Mouse (Mus musculus): ENCODE measurements around the gene Spns2.
"Not testable (repeated sequence)": the region's sequence is repeated elsewhere in the genome, so short reads cannot be mapped to it uniquely, and the experiment has no call there.

Spns2 gene

DNA sequence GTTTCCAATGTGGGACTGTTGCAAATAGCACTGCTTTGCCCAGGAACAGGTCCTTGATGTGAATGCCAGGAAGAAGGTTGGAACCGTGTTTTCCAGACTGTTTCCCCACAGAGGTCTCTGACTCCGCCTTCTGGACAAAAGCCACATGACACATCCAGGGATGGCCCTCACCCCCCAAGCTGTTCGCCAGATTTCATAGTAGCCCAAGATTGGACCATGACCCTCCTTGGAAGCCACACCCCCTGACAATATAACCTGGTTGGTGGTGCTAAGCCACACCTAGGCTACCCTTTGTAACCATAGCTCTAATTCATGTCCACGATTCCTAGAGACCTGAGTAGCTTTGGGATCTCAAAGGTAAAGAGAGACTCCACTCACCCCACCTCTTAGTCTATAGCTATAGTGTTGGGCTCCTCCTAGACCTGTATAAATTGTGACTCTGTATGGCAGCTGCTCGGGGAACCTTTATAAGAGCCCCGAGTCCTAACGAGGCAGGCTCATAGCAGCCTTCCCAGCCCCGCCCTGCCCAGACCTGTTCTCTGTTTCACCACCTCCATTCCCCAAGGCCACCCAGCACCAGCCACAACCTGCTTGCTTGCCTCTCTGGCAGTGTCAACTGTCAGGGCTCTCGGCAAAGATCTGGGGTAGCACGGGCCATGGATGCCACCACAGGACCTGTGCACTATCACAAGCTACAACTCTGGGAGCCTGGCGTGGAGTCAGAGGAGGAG lies 54.6 kb downstream of the Spns2 start, which contains the start of gene Ggt6:
Gene Ggt6 (plus strand): TSS at position 564 of the 731 bp plus-strand sequence.
- peak; percentile 95 for DNase-seq

DNA sequence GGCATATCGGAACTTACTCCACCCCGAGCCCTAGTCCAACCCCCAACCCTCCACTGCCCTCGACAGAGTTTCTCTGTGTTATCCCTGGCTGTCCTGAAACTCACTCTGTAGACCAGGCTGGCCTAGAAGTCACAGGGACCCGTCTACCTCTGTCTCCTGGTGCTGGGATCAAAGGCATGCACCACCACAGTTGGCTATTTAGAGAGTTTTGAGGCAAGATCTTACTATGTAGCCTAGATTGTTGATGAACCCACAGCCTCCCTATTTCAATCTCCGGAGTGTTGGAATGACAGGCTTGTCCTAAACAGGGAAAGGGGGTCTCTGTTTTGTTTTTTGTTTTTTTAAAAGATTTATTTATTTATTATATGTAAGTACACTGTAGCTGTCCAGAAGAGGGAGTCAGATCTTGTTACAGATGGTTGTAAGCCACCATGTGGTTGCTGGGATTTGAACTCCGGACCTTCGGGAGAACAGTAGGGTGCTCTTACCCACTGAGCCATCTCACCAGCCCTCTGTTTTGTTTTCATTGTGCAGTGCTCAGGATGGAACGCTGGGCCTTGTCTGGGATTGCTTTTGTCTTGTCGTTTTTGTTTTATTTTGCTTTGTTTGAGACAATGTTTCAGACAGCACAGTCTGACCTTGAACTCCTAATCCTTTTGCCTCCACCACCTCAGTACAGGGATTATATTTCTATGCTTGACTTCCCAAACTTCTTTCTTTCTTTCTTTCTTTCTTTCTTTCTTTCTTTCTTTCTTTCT lies 59.2 kb downstream of the Spns2 start:
- DNase-seq: not testable (repeated sequence)

DNA sequence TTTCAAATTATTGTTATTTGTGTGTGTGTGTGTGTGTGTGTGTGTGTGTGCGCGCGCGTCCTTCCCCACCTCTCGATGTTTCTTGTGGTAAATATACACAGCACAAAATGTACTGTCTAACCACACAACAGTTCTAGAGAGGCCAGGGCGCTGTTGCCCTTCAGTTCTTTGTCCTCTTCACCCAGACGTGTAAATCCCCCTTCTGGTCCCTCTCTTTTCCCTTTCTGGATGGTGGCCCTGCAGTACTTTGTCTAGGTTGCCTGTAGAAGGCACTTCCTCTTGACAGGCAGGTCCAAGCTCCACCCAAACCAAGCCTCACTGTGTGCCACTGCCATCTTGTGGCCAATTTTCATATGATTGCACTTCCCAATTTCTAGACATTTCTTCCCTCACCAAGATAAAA lies 60.4 kb downstream of the Spns2 start:
- peak; percentile 90 for DNase-seq

- peak; percentile 94 for DNase-seq
These were observed 61.0 kb downstream of the Spns2 start for GRCm38 (mm10) chr11:72428694-72429093.

- DNase-seq: no peak
These were observed 62.8 kb downstream of the Spns2 start for GRCm38 (mm10) chr11:72426884-72427283.

- no peak for DNase-seq
These were observed 64.5 kb downstream of the Spns2 start for GRCm38 (mm10) chr11:72425201-72425600.

DNA sequence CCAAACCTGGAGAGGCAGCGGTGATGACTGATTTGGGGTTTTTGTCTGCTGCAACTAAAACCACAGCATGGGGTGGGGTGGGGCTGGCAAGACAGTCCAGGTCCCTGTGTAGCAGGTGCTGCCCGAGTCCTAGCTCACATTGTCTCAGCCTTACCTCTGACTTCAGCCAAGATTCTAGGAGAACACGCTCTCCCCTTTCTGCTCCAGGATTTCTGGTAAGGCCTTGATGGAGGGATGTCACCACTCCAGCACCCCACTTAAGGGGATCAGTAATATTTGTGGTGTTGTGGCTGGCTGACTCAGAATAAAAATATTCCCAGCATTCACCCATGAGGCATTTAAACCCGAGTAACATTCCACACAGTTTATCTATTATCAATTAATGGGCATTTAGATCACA lies 66.0 kb downstream of the Spns2 start:
- DNase-seq: no peak

DNA sequence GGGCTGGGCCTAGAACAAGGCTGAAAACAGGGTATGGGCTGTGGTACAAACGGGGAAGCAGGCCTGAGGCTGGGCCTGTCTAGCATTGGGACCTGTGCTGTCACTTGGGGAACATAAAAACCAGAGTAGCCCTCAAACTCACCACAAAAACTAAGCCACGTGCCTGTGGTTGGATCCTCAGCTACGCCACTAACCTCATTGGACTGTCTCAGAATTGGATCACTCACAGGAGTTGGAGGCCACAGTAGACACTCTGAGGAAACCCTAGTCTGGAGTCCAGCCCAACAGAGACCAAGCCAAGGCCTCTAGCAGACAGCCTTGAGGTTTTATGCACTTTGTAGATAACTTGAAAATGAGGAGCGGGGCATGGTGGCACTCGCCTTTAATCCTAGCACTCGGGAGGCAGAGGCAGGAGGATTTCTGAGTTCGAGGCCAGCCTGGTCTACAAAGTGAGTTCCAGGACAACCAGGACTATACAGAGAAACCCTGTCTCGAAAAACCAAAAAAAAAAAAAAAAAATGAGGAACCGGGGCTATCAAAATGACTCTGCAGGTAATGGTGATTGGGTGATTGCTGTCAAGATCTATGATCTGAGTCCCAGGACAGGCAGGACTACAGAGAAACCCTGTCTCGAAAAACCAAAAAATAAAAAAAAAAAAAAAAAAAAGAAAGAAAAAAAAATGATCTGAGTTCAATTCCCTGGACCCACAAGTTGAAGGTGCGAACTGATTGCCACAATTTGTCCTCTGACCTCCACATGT lies 68.0 kb downstream of the Spns2 start:
- DNase-seq: no peak

- no peak for DNase-seq
These were observed 69.1 kb downstream of the Spns2 start for GRCm38 (mm10) chr11:72420460-72421122.

- no peak for DNase-seq
These were observed 70.7 kb downstream of the Spns2 start for GRCm38 (mm10) chr11:72419006-72419405.

- DNase-seq: peak; percentile 73
These were observed 71.5 kb downstream of the Spns2 start for GRCm38 (mm10) chr11:72418227-72418626.

- DNase-seq: no peak
These were observed 72.3 kb downstream of the Spns2 start for GRCm38 (mm10) chr11:72417376-72417775.

- DNase-seq: no peak
These were observed 73.0 kb downstream of the Spns2 start for GRCm38 (mm10) chr11:72416666-72417065.

GRCm38 (mm10) chr11:72415155-72415554 lies 74.5 kb downstream of the Spns2 start:
- DNase-seq: no peak

GRCm38 (mm10) chr11:72413601-72414190 lies 76.0 kb downstream of the Spns2 start:
- DNase-seq: no peak

DNA sequence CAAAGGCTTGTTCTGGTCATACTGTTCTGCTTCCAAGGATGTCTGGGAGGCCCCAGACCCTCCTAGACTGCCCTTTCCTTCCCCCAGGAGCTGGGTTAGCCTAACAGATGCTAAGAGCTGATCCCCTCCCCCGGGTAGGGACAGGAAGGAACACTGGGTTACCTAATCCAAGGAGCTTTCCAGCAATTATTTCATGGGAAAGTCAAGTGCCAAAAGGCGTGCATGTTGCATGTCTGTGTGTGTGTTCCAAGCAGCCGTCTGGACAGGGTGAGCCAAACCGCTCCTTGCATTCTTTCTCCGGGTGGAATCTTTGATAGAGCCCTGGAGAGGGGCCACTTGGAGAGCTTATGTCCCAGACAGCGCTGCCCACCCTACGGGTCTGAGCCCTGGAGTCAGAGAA lies 76.7 kb downstream of the Spns2 start:
- DNase-seq: no peak

DNA sequence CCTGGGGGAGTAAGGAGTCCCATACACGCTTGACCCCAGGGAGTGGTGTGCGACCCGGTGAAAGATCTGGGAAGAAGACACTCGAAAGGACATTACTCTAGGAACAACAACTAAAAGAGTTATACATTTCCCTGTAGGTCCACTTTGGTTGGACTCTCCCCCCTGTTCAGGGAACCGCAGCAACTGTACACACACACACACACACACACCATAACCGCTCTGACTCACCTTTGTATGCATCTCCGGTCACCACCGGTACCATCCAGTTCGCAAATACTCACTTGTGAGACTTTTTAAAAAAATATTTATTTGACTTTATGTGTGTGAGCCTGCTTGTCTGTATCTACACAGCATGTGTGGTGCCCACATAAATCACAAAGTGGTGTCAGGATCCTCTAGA lies 77.8 kb downstream of the Spns2 start:
- DNase-seq: no peak

DNA sequence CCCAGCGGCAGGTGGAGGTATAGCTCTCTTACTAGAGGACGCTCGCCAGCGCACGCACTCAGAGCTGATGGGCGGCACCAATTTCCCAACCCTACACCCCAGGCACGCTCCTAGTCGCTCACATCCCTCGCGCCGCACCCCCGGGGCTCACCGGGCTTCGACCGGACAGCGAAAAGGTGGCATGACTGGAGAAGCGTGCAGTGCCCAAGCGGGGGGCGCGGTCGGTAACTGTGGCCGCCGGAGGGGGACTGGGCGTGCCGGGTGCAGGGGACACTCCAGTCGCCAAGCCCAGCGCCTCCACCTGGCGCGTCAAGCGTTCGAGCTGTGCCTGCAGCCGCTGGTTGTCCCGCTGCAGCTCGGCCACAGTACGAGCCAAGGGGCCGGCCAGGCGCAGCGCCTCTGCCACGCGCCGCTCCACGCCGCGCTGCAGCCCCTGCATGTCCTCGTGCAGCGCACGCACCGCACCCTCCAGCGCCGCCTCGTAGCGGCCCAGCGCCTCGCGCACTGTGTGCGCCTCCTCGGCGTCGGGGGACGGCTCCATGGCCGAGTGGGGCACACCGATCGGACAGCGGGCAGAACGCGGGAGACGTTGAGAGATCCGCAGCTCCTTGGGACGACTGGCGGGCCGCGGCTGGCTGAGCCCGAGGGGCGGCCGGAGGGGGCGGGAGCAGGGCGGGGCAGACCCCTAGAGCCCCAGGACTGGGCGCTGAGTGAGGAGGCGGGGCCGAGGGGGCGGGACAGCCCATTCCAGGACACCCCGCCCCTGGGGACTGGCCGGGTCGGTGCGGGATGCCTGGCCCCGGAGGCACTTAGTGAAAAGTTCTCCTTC lies 78.4 kb downstream of the Spns2 start, which contains the start of gene Smtnl2:
Gene Smtnl2 (minus strand): TSS at position 621 of the 829 bp plus-strand sequence.
- peak; percentile 92 for DNase-seq

- peak; percentile 94 for DNase-seq
These were observed 79.1 kb downstream of the Spns2 start for GRCm38 (mm10) chr11:72410521-72411092.

DNA sequence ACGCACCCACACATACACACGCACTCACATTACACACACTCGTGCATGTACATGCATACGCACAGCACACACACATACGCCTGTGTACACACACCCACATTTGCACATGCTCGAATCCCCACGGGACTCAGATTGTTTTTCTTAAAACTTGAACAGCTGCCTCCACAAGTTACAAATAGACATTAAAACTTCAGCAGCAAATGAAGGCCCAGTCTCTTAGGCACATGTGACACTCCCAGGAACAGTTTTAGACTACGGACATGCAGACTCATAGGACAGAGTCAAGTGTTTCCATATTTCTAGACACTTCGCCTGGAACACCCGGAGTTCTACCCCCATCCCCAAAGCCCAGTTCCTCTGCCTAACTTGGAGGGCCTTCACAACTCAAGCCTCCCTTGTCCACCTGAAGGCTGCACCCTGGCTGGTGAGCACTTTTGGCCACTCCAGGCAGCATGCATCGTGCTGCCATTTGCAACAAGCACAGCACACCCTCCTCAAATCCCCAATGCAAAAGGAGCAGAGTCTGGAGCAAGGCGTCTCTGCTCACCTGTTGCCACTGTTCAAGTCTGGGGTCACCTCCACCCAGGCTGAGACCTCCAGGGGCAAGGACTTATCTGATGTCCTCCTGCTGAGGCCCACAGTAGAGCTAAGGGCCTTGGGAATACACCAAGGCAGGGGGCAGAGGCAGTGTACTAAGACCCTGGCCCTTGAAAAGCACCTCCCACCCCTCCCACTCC lies 79.9 kb downstream of the Spns2 start:
- DNase-seq: peak; percentile 32
